Mouse (Mus musculus) C2C12 (cell line): ENCODE results near the gene Akt3. TPM values are rescaled to one million over a fixed set of nuclear protein-coding genes. Genes with fewer than 3 reads are reported as not detected.

Experiments used
- H3K27me3 ChIP-seq: one replicate; pipeline ENCODE4 v1.6.1; 2011; ENCODE audit not compliant: control insufficient read depth, insufficient read depth, insufficient read length
- H3K36me3 ChIP-seq: one replicate; pipeline ENCODE4 v1.6.1; 2011; ENCODE audit not compliant: control insufficient read depth, insufficient read depth
- H3K4me3 ChIP-seq: one replicate; pipeline ENCODE4 v1.5.1; 2011; ENCODE audit warnings: mild to moderate bottlenecking, control low read depth; ENCODE audit not compliant: poor library complexity, insufficient read depth, severe bottlenecking
- H3K79me2 ChIP-seq: one replicate; pipeline ENCODE4 v1.6.1; 2011; ENCODE audit not compliant: control insufficient read depth, insufficient read depth
- H3K79me3 ChIP-seq: one replicate; pipeline ENCODE4 v1.6.1; 2011; ENCODE audit warnings: low read depth, control low read depth
- H3ac ChIP-seq: one replicate; pipeline ENCODE3; 2011; ENCODE audit warnings: low read depth; ENCODE audit not compliant: control insufficient read depth, insufficient read length
- CEBPB ChIP-seq: IDR thresholded peaks from one replicate; pipeline ENCODE4 v1.6.1; 2011; ENCODE audit warnings: low read depth, mild to moderate bottlenecking, control low read depth, moderate library complexity
- CTCF ChIP-seq: IDR thresholded peaks from one replicate; pipeline ENCODE4 v1.5.1; 2011; ENCODE audit not compliant: control insufficient read depth, insufficient read depth, insufficient read length
- FOSL1 ChIP-seq: IDR thresholded peaks from one replicate; pipeline ENCODE4 v1.8.0; 2011; ENCODE audit warnings: mild to moderate bottlenecking, low read length; ENCODE audit not compliant: poor library complexity, insufficient read depth, severe bottlenecking
- MAX ChIP-seq: IDR thresholded peaks from one replicate; pipeline ENCODE4 v1.6.1; 2011; ENCODE audit warnings: mild to moderate bottlenecking, control low read depth
- MYOD1 ChIP-seq: IDR thresholded peaks from one replicate; pipeline ENCODE4 v1.6.1; 2011; ENCODE audit warnings: low read depth; ENCODE audit not compliant: control insufficient read depth, insufficient read length
- MYOG ChIP-seq: IDR thresholded peaks from one replicate; pipeline ENCODE4 v1.6.1; 2011; ENCODE audit not compliant: control insufficient read depth, insufficient read length; ENCODE audit errors: extremely low read depth
- USF1 ChIP-seq: IDR thresholded peaks from one replicate; pipeline ENCODE4 v1.6.1; 2011; ENCODE audit warnings: low read depth, mild to moderate bottlenecking, control low read depth, moderate library complexity
- polyA plus RNA-seq: library from polyadenylated mRNA; unstranded; fragments of >200 nt; fragmentation: generic; extraction: Trizol; gene quantifications from one replicate; pipeline ENCODE4 v1.2.1, GENCODE M21; 2012; ENCODE audit warnings: missing spikeins

The Akt3 gene
- polyA plus RNA-seq, 1 experiment, result 8.6 TPM

GRCm38 (mm10) chr1:176995419-176995775, 262.6 kb downstream of the Akt3 start:
- TF ChIP-seq MYOG (no peak), MYOD1 (no peak), FOSL1 (no peak), CEBPB (no peak), MAX (no peak)
- H3ac ChIP-seq, result no peak overlapping the region
- no peak overlapping the region for H3K4me3 ChIP-seq
- no peaks in the 10 kb centered on the region for H3K36me3 ChIP-seq
- H3K79me3 ChIP-seq, result no peaks in the 10 kb centered on the region
- H3K79me2 ChIP-seq, result no peaks in the 10 kb centered on the region
- no peaks in the 10 kb centered on the region for H3K27me3 ChIP-seq

- Histone ChIP-seq H3K79me2 (no peaks in the 10 kb centered on the region), H3K4me3 (no peak overlapping the region), H3K36me3 (no peaks in the 10 kb centered on the region), H3K79me3 (no peaks in the 10 kb centered on the region), H3K27me3 (no peaks in the 10 kb centered on the region), H3ac (no peak overlapping the region)
- TF ChIP-seq FOSL1 (no peak), MYOG (no peak), MAX (no peak), CTCF (no peak), CEBPB (no peak), MYOD1 (no peak), USF1 (no peak)
Observed at GRCm38 (mm10) chr1:176994707-176995418, 263.1 kb downstream of the Akt3 start.

DNA sequence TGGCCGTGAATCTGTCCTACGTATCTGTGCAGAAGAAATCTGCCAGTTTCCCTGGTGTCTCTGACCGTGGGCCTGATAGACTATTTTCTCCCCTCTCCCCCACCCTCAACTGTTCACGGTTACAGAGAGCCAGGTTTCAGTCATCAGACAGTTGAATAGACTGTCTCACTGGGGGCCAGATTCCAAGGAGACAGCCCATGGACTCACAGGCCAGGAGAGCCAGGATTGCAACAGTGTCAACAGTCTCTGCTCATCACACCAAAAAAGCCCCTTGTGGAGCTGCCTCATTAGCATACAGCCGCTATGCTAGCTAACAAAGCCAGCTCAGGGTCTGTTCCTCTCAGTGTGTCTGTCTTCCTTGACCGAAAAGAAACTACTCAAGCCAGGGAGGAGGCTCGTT, 263.9 kb downstream of the Akt3 start:
- no peak overlapping the region for H3K4me3 ChIP-seq
- no peaks in the 10 kb centered on the region for H3K79me3 ChIP-seq
- TF ChIP-seq MAX (no peak), FOSL1 (no peak), MYOD1 (no peak), CTCF (no peak), USF1 (no peak), CEBPB (no peak), MYOG (no peak)
- H3K36me3 ChIP-seq, result no peaks in the 10 kb centered on the region
- no peak overlapping the region for H3ac ChIP-seq
- no peaks in the 10 kb centered on the region for H3K27me3 ChIP-seq
- H3K79me2 ChIP-seq, result no peaks in the 10 kb centered on the region

DNA sequence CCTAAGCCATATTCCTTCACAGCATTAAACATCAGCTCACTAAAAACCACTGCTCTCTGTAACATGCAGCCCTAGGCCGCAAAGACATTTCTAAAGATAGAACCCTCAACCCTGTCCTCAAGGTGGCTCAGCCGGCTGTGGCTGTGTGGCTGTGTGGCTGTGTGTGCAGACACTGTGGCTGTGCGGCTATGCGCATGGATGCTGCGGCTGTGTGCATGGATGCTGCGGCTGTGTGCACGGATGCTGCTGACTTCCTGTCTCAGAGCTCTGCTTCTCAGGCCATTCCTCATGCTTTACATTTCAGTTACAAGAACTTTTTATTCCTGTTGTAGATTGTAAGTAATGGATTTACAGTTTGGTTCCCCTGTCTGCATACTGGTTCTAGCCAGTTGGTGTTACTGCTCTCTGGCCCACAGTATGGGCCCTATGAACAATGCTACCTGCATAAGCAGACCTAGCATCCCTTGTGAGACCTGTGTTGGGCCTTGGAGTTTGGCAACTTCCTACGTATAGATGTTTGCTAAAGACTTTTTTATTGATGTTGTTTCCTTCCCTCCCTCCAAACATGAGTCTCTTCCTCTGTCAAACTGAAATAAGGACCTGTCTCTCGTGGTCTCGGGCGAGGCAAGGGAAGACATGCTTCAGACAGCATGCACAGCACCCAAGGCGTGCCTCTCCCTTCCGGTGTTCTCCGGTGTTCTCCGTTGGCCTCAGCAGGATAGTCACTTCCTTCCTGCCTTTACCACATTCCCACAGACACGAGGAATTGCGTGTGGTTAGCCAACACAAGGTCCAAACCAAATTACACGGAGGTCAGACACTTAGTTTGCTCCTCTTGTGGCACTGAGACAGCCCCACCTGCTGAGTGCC, 264.6 kb downstream of the Akt3 start:
- Histone ChIP-seq H3ac (no peak overlapping the region), H3K79me3 (no peaks in the 10 kb centered on the region), H3K79me2 (no peaks in the 10 kb centered on the region), H3K27me3 (no peaks in the 10 kb centered on the region), H3K36me3 (no peaks in the 10 kb centered on the region), H3K4me3 (no peak overlapping the region)
- no peak for TF ChIP-seq MYOG

DNA sequence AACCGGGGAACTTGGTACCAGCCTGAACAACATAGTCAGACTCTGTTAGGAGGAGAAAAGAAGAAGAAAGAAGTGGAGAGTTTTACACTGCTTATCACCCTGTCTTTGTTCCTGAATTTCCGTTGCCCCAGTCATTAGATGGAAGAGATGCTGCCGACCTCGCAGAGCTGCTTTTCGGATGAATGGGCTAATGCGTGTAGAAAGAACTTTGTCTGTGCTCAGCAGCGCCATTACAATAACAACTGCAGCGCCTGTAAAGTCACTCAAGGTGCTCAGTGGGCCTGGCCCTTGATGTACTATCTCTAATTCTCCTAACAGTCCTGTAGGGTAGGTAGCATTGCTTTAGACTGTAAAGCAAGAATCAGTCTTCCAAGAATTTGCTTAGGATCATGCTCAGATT, 265.5 kb downstream of the Akt3 start:
- no peak overlapping the region for H3ac ChIP-seq
- H3K4me3 ChIP-seq, result no peak overlapping the region
- no peak for TF ChIP-seq CTCF
- no peak for TF ChIP-seq MYOG
- no peak for TF ChIP-seq FOSL1
- no peak for TF ChIP-seq USF1
- no peak for TF ChIP-seq CEBPB
- TF ChIP-seq MAX, result no peak
- no peak for TF ChIP-seq MYOD1
- no peaks in the 10 kb centered on the region for H3K36me3 ChIP-seq
- H3K79me3 ChIP-seq, result no peaks in the 10 kb centered on the region
- no peaks in the 10 kb centered on the region for H3K27me3 ChIP-seq
- H3K79me2 ChIP-seq, result no peaks in the 10 kb centered on the region

DNA sequence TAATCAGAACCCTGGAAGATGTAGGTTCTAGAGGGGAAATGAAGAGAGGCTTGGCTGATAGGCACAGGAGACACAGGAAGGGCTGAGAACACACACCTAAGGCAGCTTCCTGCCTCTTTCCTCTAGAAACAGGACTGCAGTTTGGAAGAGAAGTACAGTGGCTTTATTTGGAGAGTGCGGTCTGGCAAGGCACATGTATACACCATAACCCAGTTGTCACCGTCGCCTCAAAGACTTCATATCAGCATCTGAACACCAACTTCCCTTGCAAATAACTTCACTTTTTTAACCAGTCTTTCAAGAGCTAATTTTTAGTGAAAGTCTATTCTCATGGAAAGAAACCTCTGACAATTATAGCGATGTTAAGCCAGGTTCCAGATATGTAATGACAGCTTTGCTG, 266.5 kb downstream of the Akt3 start:
- no peaks in the 10 kb centered on the region for H3K79me2 ChIP-seq
- H3ac ChIP-seq, result no peak overlapping the region
- no peaks in the 10 kb centered on the region for H3K36me3 ChIP-seq
- no peaks in the 10 kb centered on the region for H3K79me3 ChIP-seq
- no peak overlapping the region for H3K4me3 ChIP-seq
- H3K27me3 ChIP-seq, result no peaks in the 10 kb centered on the region
- TF ChIP-seq MYOD1 (no peak), CEBPB (no peak), MYOG (no peak), USF1 (no peak), FOSL1 (no peak), CTCF (no peak), MAX (no peak)
